Mouse (Mus musculus) liver, embryonic 16.5 days (tissue): ENCODE data around the gene Gm38392. TPM values are rescaled to one million over a fixed set of nuclear protein-coding genes. Genes with fewer than 3 reads are reported as not detected.

Experiments
- ATAC-seq: fragments of 200-750 bp; cut with Nextera tagmentation; 2 replicates; pipeline ENCODE4 v1.8.0; 2017; ENCODE audit warnings: low read depth, mild to moderate bottlenecking, moderate number of reproducible peaks, moderate library complexity
- H3K27ac ChIP-seq: fragments of 300-500 bp; sonication (generic); 2 replicates; pipeline ENCODE4 v1.5.1; 2014; ENCODE audit warnings: mild to moderate bottlenecking, low read length
- H3K27me3 ChIP-seq: fragments of 300-500 bp; sonication (generic); 2 replicates; pipeline ENCODE4 v1.6.1; 2014; ENCODE audit warnings: low read depth, low read length, mixed read lengths; ENCODE audit not compliant: control insufficient read depth, insufficient read depth
- H3K36me3 ChIP-seq: fragments of 300-500 bp; sonication (generic); 2 replicates; pipeline ENCODE4 v1.6.1; 2014; ENCODE audit warnings: mild to moderate bottlenecking; ENCODE audit not compliant: control insufficient read depth, insufficient read depth
- H3K4me1 ChIP-seq: fragments of 300-500 bp; sonication (generic); 2 replicates; pipeline ENCODE4 v1.6.1; 2014; ENCODE audit warnings: low read depth, low read length, mixed read lengths; ENCODE audit not compliant: control insufficient read depth
- H3K4me2 ChIP-seq: fragments of 300-500 bp; sonication (generic); 2 replicates; pipeline ENCODE4 v1.6.1; 2014; ENCODE audit warnings: low read depth, low read length, mixed read lengths
- H3K4me3 ChIP-seq: fragments of 300-500 bp; sonication (generic); 2 replicates; pipeline ENCODE4 v1.5.1; 2014; ENCODE audit warnings: low read depth, mild to moderate bottlenecking, low read length
- H3K9ac ChIP-seq: fragments of 300-500 bp; sonication (generic); 2 replicates; pipeline ENCODE4 v1.6.1; 2014; ENCODE audit warnings: low read depth, low read length
- H3K9me3 ChIP-seq: fragments of 300-500 bp; sonication (generic); replicated peaks from 2 replicates; pipeline ENCODE4 v1.6.1; 2016; ENCODE audit warnings: low read length; ENCODE audit not compliant: control insufficient read depth
- WGBS: fragments of 180-500 bp; shearing (Covaris S2); extraction: QIAGEN DNeasy Blood & Tissue Kit; methylation state at CpG from one replicate; pipeline ENCODE4 v1.1.7; 2014; ENCODE audit not compliant: insufficient replicate concordance; 5-methylcytosine and 5-hydroxymethylcytosine counted together
- polyA plus RNA-seq: library from polyadenylated mRNA; unstranded; fragments of >200 nt; fragmentation: Nextera tagmentation; extraction: Ambion mirVana; gene quantifications from 2 replicates; pipeline ENCODE4 v1.2.1, GENCODE M21; 2015

The Gm38392 gene
- polyA plus RNA-seq, 1 experiment from 2014 or later = not detected

DNA sequence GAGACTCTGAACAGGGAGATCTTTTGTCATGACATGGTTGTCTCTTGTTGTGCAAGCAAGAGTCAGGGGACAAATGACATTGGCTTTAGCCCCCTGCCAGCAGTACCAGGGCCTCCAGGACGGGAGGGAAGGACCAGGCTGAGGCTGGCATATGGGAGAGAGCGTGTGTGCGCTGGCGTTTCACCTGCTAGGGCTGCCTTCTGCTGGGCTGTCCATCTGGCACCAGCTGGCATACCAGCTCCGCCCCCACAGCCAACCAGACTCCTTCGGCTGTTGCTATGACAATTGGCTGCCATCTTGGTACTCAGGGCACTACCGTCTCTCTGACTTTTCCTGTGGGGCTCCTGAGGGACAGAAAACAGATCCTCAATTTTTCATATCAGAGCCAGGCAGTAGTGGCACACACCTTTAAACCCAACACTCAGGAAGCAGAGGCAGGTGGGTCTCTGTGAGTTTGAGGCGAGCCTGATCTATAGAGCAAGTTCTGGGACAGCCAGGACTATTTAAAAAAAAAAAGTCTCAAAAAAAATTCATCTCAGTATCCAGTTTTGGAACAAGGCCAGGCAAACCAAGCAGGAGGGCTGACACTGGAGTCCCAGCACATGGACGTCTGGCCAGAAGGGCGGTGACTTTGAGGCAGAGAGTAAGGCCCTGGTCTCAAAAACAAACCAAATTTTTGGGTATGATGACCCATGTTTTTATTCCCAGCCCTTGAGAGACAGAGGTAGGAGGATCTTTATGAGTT, 60.7 kb downstream of the Gm38392 start:
- Histone ChIP-seq H3K4me2 (no peak overlapping the region), H3K27ac (no peak overlapping the region), H3K4me1 (no peaks in the 10 kb centered on the region), H3K36me3 (no peaks in the 10 kb centered on the region), H3K9ac (no peak overlapping the region), H3K9me3 (no peaks in the 10 kb centered on the region), H3K27me3 (peaks cover 19% of the 10 kb centered on the region), H3K4me3 (no peak overlapping the region)
- no peak for ATAC-seq
- 65% methylated on average over 10 of the region's 10 CpGs for WGBS

- Histone ChIP-seq H3K9me3 (no peaks in the 10 kb centered on the region), H3K27ac (no peak overlapping the region), H3K4me2 (no peak overlapping the region), H3K4me1 (no peaks in the 10 kb centered on the region), H3K4me3 (no peak overlapping the region), H3K27me3 (peaks cover 21% of the 10 kb centered on the region), H3K9ac (no peak overlapping the region), H3K36me3 (no peaks in the 10 kb centered on the region)
- ATAC-seq = no peak
- 27% methylated on average over 2 of the region's 2 CpGs for WGBS
Observed at GRCm38 (mm10) chr3:88224929-88225328, 62.1 kb downstream of the Gm38392 start.

DNA sequence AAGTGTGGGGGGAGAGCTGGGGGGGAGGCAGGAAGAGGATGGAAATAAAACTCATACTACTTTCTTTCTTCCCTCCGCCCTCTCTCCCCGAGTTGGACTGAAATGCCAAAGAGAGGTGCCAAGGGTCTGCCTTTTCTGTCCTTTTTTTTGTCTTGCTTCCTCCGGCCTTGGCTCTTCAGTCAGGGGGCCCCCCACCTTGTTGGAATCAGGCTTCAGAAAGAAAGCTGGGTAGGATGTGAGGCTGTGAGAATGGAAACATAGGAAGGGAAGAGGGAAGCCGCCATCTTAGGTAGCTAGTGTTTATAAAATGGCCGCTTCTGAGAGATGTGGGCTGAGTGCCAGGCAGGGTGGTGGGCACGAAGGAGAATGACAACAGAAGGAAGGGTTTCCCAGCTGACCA, 64.6 kb downstream of the Gm38392 start:
- H3K9ac ChIP-seq = no peak overlapping the region
- peaks cover 38% of the 10 kb centered on the region for H3K27me3 ChIP-seq
- 51% methylated on average over 6 of the region's 6 CpGs for WGBS

GRCm38 (mm10) chr3:88221519-88222390, 65.3 kb downstream of the Gm38392 start:
- no peaks in the 10 kb centered on the region for H3K36me3 ChIP-seq
- H3K4me2 ChIP-seq = no peak overlapping the region
- no peak for ATAC-seq
- no peak overlapping the region for H3K4me3 ChIP-seq
- WGBS = 39% methylated on average over 12 of the region's 12 CpGs
- no peaks in the 10 kb centered on the region for H3K4me1 ChIP-seq
- no peak overlapping the region for H3K27ac ChIP-seq
- H3K27me3 ChIP-seq = peaks cover 45% of the 10 kb centered on the region
- no peak overlapping the region for H3K9ac ChIP-seq
- no peaks in the 10 kb centered on the region for H3K9me3 ChIP-seq

More for the DNA sequence above, 64.6 kb downstream of the Gm38392 start:
- H3K27ac ChIP-seq = no peak overlapping the region
- ATAC-seq = no peak
- H3K4me3 ChIP-seq = no peak overlapping the region
- H3K9me3 ChIP-seq = no peaks in the 10 kb centered on the region
- H3K4me2 ChIP-seq = no peak overlapping the region
- H3K4me1 ChIP-seq = no peaks in the 10 kb centered on the region
- no peaks in the 10 kb centered on the region for H3K36me3 ChIP-seq

DNA sequence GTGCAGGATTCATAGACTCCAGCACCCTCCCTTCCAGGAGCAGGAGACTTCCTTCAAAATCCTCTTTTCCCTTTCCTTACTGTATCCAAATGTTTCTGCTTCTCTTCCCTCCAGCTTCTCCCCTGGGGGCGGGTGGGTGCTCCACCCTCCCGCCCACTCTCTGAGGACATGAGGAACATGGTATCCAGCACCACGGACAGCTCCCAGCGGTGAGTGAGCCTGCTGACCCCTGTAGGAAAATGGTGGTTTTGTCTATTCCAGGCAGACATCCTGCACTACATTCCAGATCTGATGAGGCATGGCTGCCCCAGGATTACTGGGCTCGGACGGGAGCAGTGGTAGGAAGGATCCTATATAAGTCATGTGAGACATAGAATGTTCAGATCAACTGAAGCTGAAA, 66.2 kb downstream of the Gm38392 start:
- H3K27me3 ChIP-seq = peaks cover 54% of the 10 kb centered on the region
- H3K9ac ChIP-seq = no peak overlapping the region
- H3K4me2 ChIP-seq = no peak overlapping the region
- H3K4me1 ChIP-seq = no peaks in the 10 kb centered on the region
- 2% methylated on average over 6 of the region's 6 CpGs for WGBS
- H3K4me3 ChIP-seq = no peak overlapping the region
- ATAC-seq = no peak
- H3K27ac ChIP-seq = no peak overlapping the region
- no peaks in the 10 kb centered on the region for H3K9me3 ChIP-seq
- H3K36me3 ChIP-seq = no peaks in the 10 kb centered on the region

GRCm38 (mm10) chr3:88219940-88220339, 67.1 kb downstream of the Gm38392 start:
- Histone ChIP-seq H3K27me3 (peaks cover 64% of the 10 kb centered on the region), H3K4me2 (no peak overlapping the region), H3K27ac (no peak overlapping the region), H3K36me3 (no peaks in the 10 kb centered on the region), H3K9ac (no peak overlapping the region), H3K4me3 (no peak overlapping the region), H3K9me3 (no peaks in the 10 kb centered on the region), H3K4me1 (peaks cover 4% of the 10 kb centered on the region; the same call in 1 of the 2 replicates)
- 14% methylated on average over 9 of the region's 9 CpGs for WGBS
- ATAC-seq = no peak

DNA sequence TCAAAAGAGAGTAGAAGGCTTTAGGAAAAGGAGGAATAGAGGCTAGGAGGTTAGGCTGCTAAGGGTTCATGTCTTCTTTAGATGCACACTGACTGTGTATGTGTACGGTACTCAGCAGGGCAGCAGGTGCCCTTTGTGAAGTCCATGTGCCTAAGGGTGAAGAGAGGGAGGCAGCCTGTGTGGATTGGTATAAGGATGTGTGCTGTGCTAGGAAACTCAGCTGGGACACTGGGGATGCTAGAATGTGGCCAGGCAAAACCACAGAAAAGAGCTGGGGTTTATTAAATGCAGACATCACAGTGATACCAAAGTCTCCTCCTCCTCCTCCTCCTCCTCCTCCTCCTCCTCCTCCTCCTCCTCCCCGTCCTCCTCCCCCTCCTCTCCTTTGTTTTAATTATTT, 69.3 kb downstream of the Gm38392 start:
- Histone ChIP-seq H3K27ac (no peak overlapping the region), H3K9ac (no peak overlapping the region), H3K9me3 (no peaks in the 10 kb centered on the region), H3K4me1 (peaks cover 4% of the 10 kb centered on the region; the same call in 1 of the 2 replicates), H3K4me3 (no peak overlapping the region), H3K36me3 (no peaks in the 10 kb centered on the region), H3K4me2 (no peak overlapping the region), H3K27me3 (peaks cover 85% of the 10 kb centered on the region)
- ATAC-seq = no peak
- 42% methylated on average over 1 of the region's 2 CpGs for WGBS

DNA sequence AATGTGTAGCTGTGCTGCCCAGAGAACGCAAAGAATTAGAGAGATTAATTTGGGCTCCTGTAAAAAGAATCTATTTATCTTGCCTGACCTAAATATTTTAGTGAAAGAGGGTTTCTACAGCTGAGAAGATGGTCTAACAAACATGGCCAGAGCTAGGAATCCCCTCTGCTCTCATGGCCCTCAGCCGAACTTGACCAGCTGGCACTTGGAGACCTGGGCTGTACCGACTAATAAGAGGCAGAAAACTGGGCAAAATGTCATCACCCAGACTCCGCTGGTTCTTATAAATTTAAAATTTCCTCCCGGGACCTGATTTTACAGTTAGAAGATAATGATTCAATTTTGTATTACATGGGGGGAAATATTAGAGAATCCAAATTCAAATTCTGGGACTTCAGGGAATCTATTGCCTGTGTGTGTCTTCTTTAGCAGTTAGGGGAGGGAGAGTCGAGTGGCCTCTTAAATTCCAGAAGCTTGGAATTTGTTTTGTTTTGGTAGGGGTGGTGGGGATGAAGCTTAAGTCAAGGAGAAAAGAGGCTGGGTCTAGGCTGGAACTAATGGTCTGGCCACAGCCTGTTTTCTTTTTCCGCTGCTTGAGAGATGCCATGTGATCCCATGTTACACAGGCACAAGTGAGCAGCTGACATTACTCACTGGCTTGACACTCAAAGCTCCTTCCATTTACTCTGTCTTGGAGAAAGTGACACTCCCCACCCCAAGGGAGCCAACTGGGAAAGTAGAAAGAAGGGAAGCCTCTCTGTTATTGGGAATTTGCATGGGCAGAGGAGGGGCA, 70.3 kb downstream of the Gm38392 start:
- H3K27me3 ChIP-seq = peaks cover 93% of the 10 kb centered on the region
- H3K4me1 ChIP-seq = peaks cover 4% of the 10 kb centered on the region; the same call in 1 of the 2 replicates
- no peaks in the 10 kb centered on the region for H3K36me3 ChIP-seq
- H3K9me3 ChIP-seq = no peaks in the 10 kb centered on the region
- no peak for ATAC-seq
- H3K4me3 ChIP-seq = no peak overlapping the region
- no peak overlapping the region for H3K27ac ChIP-seq
- WGBS = 13% methylated on average over 7 of the region's 7 CpGs
- H3K4me2 ChIP-seq = no peak overlapping the region
- H3K9ac ChIP-seq = no peak overlapping the region
